Mouse (Mus musculus): ENCODE results near the gene Dis3l. TPM values are rescaled to one million over a fixed set of nuclear protein-coding genes. Genes with fewer than 3 reads are reported as not detected.

Dis3l gene
- polyA plus RNA-seq, 1 experiment: 2.5 TPM

DNA sequence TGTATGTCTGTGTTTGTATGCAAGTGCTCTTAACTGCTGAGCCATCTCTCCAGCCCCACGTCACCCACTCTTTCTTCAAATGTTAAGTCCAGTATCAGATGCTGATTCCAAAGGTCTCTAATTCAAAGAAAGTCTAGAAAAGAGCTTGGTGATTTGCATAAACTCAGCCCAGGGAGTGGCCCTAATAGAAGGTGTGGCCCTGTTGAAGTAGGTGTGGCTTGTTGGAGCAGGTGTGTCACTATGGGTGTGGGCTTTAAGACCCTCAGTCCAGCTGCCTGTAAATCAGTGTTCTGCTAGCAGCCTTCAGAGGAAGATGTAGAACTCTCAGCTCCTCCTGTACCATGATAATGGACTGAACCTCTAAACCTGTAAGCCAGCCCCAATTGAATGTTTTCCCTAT lies 73.9 kb downstream of the Dis3l start:
- no peak for TF ChIP-seq GATA1 (IDR thresholded peaks at IDR 0.05; ENCODE audit: borderline replicate concordance, low read length)
- TF ChIP-seq FLI1 (IDR thresholded peaks at IDR 0.05; ENCODE audit: low read length): no peak
- no peak overlapping the region for H3K4me3 ChIP-seq (replicated peaks)
- H3K36me3 ChIP-seq (replicated peaks; ENCODE audit: low read length): no peaks in the 10 kb centered on the region
- no peaks in the 10 kb centered on the region for H3K9me3 ChIP-seq
- peaks cover 2% of the 10 kb centered on the region for H3K27me3 ChIP-seq (replicated peaks)
- peaks cover 12% of the 10 kb centered on the region for H3K4me1 ChIP-seq

GRCm38 (mm10) chr9:64264813-64265212 lies 76.3 kb downstream of the Dis3l start:
- Histone ChIP-seq H3K4me1 (peaks cover 4% of the 10 kb centered on the region; the same call in 1 of the 2 replicates), H3K9me3 (peaks cover 5% of the 10 kb centered on the region), H3K4me3 (replicated peaks) (no peak overlapping the region), H3K36me3 (replicated peaks; ENCODE audit: low read length) (no peaks in the 10 kb centered on the region), H3K27me3 (replicated peaks) (no peaks in the 10 kb centered on the region)
- TF ChIP-seq GATA1 (IDR thresholded peaks at IDR 0.05; ENCODE audit: borderline replicate concordance, low read length) (no peak), FLI1 (IDR thresholded peaks at IDR 0.05; ENCODE audit: low read length) (no peak)

DNA sequence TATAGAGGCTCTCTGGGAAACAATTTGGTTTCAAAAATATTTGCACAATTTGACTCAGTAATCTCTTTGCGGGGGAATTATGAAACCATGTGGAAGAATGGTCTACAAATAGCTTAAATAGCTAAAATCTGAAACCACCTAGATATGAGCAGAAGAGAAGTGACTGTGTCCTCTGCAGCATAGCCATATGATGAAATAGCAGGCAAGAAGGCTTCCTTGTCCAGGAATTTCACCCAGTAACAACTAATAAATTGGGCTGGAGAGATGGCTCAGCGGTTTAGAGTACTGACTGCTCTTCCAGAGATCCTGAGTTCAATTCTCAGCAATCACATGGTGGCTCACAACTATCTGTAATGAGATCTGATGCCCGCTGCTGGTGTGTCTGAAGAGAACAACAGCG lies 80.1 kb downstream of the Dis3l start:
- TF ChIP-seq GATA1 (IDR thresholded peaks at IDR 0.05; ENCODE audit: borderline replicate concordance, low read length) (no peak), FLI1 (IDR thresholded peaks at IDR 0.05; ENCODE audit: low read length) (no peak)
- Histone ChIP-seq H3K4me1 (no peaks in the 10 kb centered on the region; the same call in 1 of the 2 replicates), H3K27me3 (replicated peaks) (no peaks in the 10 kb centered on the region), H3K4me3 (replicated peaks) (no peak overlapping the region), H3K9me3 (peaks cover 5% of the 10 kb centered on the region), H3K36me3 (replicated peaks; ENCODE audit: low read length) (no peaks in the 10 kb centered on the region)

DNA sequence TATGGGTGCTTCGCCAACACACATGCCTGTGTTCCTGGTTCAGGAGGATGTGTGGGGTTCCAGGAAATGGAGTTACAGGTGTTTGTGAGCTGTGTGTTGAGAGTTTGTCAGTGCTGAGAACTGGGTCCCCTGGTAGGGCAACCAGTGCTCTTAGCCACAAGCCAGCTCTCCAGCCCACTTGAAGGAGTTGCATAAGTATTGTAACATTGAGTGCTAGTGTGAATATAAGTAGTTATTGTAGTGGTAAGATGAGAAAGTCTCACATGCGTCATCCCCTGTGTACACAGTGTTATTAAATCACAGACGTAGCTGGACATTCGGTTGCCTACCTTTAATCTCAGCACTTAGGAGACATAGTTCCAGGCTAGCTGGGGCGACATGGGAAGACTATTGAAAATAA lies 81.2 kb downstream of the Dis3l start:
- H3K9me3 ChIP-seq: peaks cover 5% of the 10 kb centered on the region
- TF ChIP-seq FLI1 (IDR thresholded peaks at IDR 0.05; ENCODE audit: low read length) (no peak), GATA1 (IDR thresholded peaks at IDR 0.05; ENCODE audit: borderline replicate concordance, low read length) (no peak)

More for the DNA sequence above, 81.2 kb downstream of the Dis3l start:
- Histone ChIP-seq H3K36me3 (replicated peaks; ENCODE audit: low read length) (no peaks in the 10 kb centered on the region), H3K27me3 (replicated peaks) (no peaks in the 10 kb centered on the region), H3K4me3 (replicated peaks) (no peak overlapping the region), H3K4me1 (no peaks in the 10 kb centered on the region; the same call in 1 of the 2 replicates)

Other genes starting within 250 kb of the Dis3l start
- gene Lctl, start 224.1 kb downstream of the Dis3l start, polyA plus RNA-seq (2012; ENCODE audit: insufficient read depth, low replicate concordance): not detected in 2 replicates
- 4.4 TPM in 1 of 2 replicates, not detected in the other for gene Zwilch, start 168.2 kb downstream of the Dis3l start, polyA plus RNA-seq (2012; ENCODE audit: insufficient read depth, low replicate concordance)
- 57.3 and 309 TPM in 2 replicates for gene Rpl4, start 167.9 kb downstream of the Dis3l start, polyA plus RNA-seq (2012; ENCODE audit: insufficient read depth, low replicate concordance)
- gene Snapc5, start 162.0 kb downstream of the Dis3l start, polyA plus RNA-seq (2012; ENCODE audit: insufficient read depth, low replicate concordance): 0.56 TPM in 1 of 2 replicates, not detected in the other
- gene Uchl4, start 106.1 kb downstream of the Dis3l start, polyA plus RNA-seq (2012; ENCODE audit: insufficient read depth, low replicate concordance): not detected in 2 replicates
- gene Map2k1, start 87.7 kb downstream of the Dis3l start, polyA plus RNA-seq (2012; ENCODE audit: insufficient read depth, low replicate concordance): 6.4 and 36.7 TPM in 2 replicates
- gene Tipin, start 59.7 kb downstream of the Dis3l start, polyA plus RNA-seq (2012; ENCODE audit: insufficient read depth, low replicate concordance): 4.3 TPM in 1 of 2 replicates, not detected in the other
- not detected in 2 replicates for gene Megf11, start 44.3 kb upstream of the Dis3l start, polyA plus RNA-seq (2012; ENCODE audit: insufficient read depth, low replicate concordance)

All from megakaryocyte, embryonic 14.5 days (primary cell).